ENCODE assay signal across 27 mouse cellular contexts in genomic region chr10:117005707-117006464, GRCm38 (mm10). TPM values are rescaled to one million over a fixed set of nuclear protein-coding genes. Genes with fewer than 3 reads are reported as not detected.
A peak's percentile ranks its signal among the peaks of the same experiment; 100 is the strongest.
DNase-seq lines count a peak whose midpoint lies in the region; ATAC-seq and TF ChIP-seq lines count a peak whose summit lies in the region.
"Had no signal": no experiment of that assay in that cellular context is flagged by ENCODE, and none has a peak within 500 bp of the region (broad histone marks: within the 10 kb centered on the region; RNA-seq: fewer than 3 reads in every experiment).

No protein-coding gene starts in this region.

- H3K4me2 ChIP-seq in heart, embryonic 12.5 days = no peak overlapping the region
- no peak overlapping the region for H3K4me2 ChIP-seq in kidney, postnatal 0 days (ENCODE audit: low read length)
- H3K4me2 ChIP-seq in intestine, embryonic 15.5 days (replicated peaks) = no peak overlapping the region
- H3K4me2 ChIP-seq: forebrain, embryonic 13.5 days; heart, embryonic 13.5 days; hindbrain, embryonic 15.5 days had no signal

- TF ChIP-seq CTCF in kidney, postnatal 0 days (IDR thresholded peaks at IDR 0.05; ENCODE audit: low read depth) = no peak
- TF ChIP-seq CTCF in olfactory bulb, adult 2 months (IDR thresholded peaks at IDR 0.05; ENCODE audit: insufficient read depth, low read depth, low read length) = no peak

- peak overlapping the region; percentile 45; the same call in 1 of the 2 replicates for H3K27ac ChIP-seq in heart, embryonic 12.5 days (ENCODE audit: poor library complexity, severe bottlenecking)
- no peak overlapping the region for H3K27ac ChIP-seq in kidney, postnatal 0 days
- H3K27ac ChIP-seq in intestine, embryonic 15.5 days = no peak overlapping the region
- 0 out of 2 replicates have a peak overlapping the region, but pooled peaks have one; percentile 7 for H3K27ac ChIP-seq in olfactory bulb, adult 2 months (ENCODE audit: insufficient read depth, low read depth, low read length)
- H3K27ac ChIP-seq: embryonic facial prominence, embryonic 10.5 days; forebrain, embryonic 13.5 days; heart, adult 2 months; heart, embryonic 13.5 days; hindbrain, embryonic 15.5 days had no signal

- no peak overlapping the region for H3K9ac ChIP-seq in heart, embryonic 12.5 days
- H3K9ac ChIP-seq in kidney, postnatal 0 days (ENCODE audit: low read depth, low read length) = no peak overlapping the region
- no peak overlapping the region for H3K9ac ChIP-seq in intestine, embryonic 15.5 days
- H3K9ac ChIP-seq: forebrain, embryonic 13.5 days; forebrain, postnatal 0 days; heart, embryonic 13.5 days; hindbrain, embryonic 15.5 days had no signal

- H3K4me3 ChIP-seq in heart, embryonic 12.5 days = no peak overlapping the region
- H3K4me3 ChIP-seq in kidney, postnatal 0 days (replicated peaks; ENCODE audit: low read depth, low read length) = no peak overlapping the region
- H3K4me3 ChIP-seq in intestine, embryonic 15.5 days (replicated peaks) = no peak overlapping the region
- H3K4me3 ChIP-seq in olfactory bulb, adult 2 months (ENCODE audit: insufficient read depth, low read depth, low read length) = no peak overlapping the region
- H3K4me3 ChIP-seq: embryonic facial prominence, embryonic 10.5 days; forebrain, embryonic 13.5 days; heart, adult 2 months; heart, embryonic 13.5 days; hindbrain, embryonic 15.5 days had no signal

- peaks cover 28% of the 10 kb centered on the region for H3K4me1 ChIP-seq in heart, embryonic 12.5 days (replicated peaks)
- no peaks in the 10 kb centered on the region for H3K4me1 ChIP-seq in kidney, postnatal 0 days (replicated peaks; ENCODE audit: insufficient read depth, low read length)
- no peaks in the 10 kb centered on the region for H3K4me1 ChIP-seq in intestine, embryonic 15.5 days (replicated peaks)
- H3K4me1 ChIP-seq in olfactory bulb, adult 2 months (ENCODE audit: control insufficient read depth, insufficient read depth, low read length) = peaks cover 10% of the 10 kb centered on the region
- H3K4me1 ChIP-seq: forebrain, embryonic 13.5 days; hindbrain, embryonic 15.5 days had no signal

- H3K9me3 ChIP-seq in heart, embryonic 12.5 days (replicated peaks) = no peaks in the 10 kb centered on the region
- no peaks in the 10 kb centered on the region for H3K9me3 ChIP-seq in kidney, postnatal 0 days (replicated peaks; ENCODE audit: low read length)
- H3K9me3 ChIP-seq in intestine, embryonic 15.5 days = no peaks in the 10 kb centered on the region
- H3K9me3 ChIP-seq: embryonic facial prominence, embryonic 10.5 days; forebrain, embryonic 13.5 days; heart, embryonic 13.5 days; hindbrain, embryonic 15.5 days had no signal

- H3K27me3 ChIP-seq in heart, embryonic 12.5 days (replicated peaks) = no peaks in the 10 kb centered on the region
- H3K27me3 ChIP-seq in kidney, postnatal 0 days (ENCODE audit: insufficient read depth, low read length) = no peaks in the 10 kb centered on the region
- no peaks in the 10 kb centered on the region for H3K27me3 ChIP-seq in intestine, embryonic 15.5 days (replicated peaks)
- H3K27me3 ChIP-seq: forebrain, embryonic 13.5 days; heart, embryonic 13.5 days; hindbrain, embryonic 15.5 days; Patski had no signal

- no peaks in the 10 kb centered on the region for H3K36me3 ChIP-seq in heart, embryonic 12.5 days
- H3K36me3 ChIP-seq in kidney, postnatal 0 days (ENCODE audit: insufficient read depth, low read length) = no peaks in the 10 kb centered on the region
- no peaks in the 10 kb centered on the region for H3K36me3 ChIP-seq in intestine, embryonic 15.5 days
- H3K36me3 ChIP-seq: embryonic facial prominence, embryonic 10.5 days; heart, embryonic 13.5 days; hindbrain, embryonic 15.5 days had no signal

- no peak for ATAC-seq in heart, embryonic 12.5 days (ENCODE audit: insufficient number of reproducible peaks, low FRiP score)
- no peak for ATAC-seq in kidney, postnatal 0 days (replicated peaks; ENCODE audit: low FRiP score, low read depth)
- ATAC-seq in intestine, embryonic 15.5 days = peak; percentile 72
- ATAC-seq: activated CD4-positive, CD25-positive, alpha-beta regulatory T cell, adult 4 months; forebrain, embryonic 13.5 days; forebrain, postnatal 0 days; Patski had no signal

- no peak for TF ChIP-seq POLR2A in olfactory bulb, adult 2 months (IDR thresholded peaks at IDR 0.05; ENCODE audit: insufficient read depth, low read depth, low read length)

- DNase-seq in heart, adult 18-20 months = no peak
- peak; percentile 52 for DNase-seq in kidney, postnatal 0 days (ENCODE audit: low spot score)
- DNase-seq in kidney, adult 18-20 months = no peak
- DNase-seq in heart, adult 11 months = no peak
- DNase-seq: adrenal gland, postnatal 14 days; cerebellum, adult 2 months; cerebellum, postnatal 10 days; forebrain, postnatal 0 days; gastrocnemius, postnatal 36 days; heart, adult 2 months; heart, postnatal 36 days had no signal

- WGBS in heart, embryonic 12.5 days = 61% methylated on average over 12 of the region's 12 CpGs
- 30% methylated on average over 12 of the region's 12 CpGs for WGBS in kidney, postnatal 0 days
- WGBS in intestine, embryonic 15.5 days = 52% methylated on average over 12 of the region's 12 CpGs
- 67% methylated on average over 12 of the region's 12 CpGs for WGBS in olfactory bulb, adult 2 months

RNA-seq across cellular contexts. Expression of gene Best3, which starts 19.8 kb away (rescaled TPM):
- 0.13 and 0.50 TPM in 2 replicates for polyA plus RNA-seq in heart, embryonic 12.5 days (2016; fragmentation: Nextera tagmentation; extraction: Ambion mirVana)
- total RNA-seq in heart, adult 18-20 months (2021) = 1 to 10 TPM; 6.0 to 7.6 TPM
- 0.11 and 0.22 TPM in 2 replicates for polyA plus RNA-seq in kidney, postnatal 0 days (2015; fragmentation: Nextera tagmentation; extraction: Ambion mirVana)
- polyA plus RNA-seq in intestine, embryonic 15.5 days (2015; fragmentation: Nextera tagmentation; extraction: Ambion mirVana) = not detected in 2 replicates
- polyA plus RNA-seq in olfactory bulb, adult 2 months (2012; ENCODE audit: insufficient read depth, insufficient read length, low replicate concordance, missing spikeins) = not detected in 2 replicates
- total RNA-seq: forebrain, postnatal 0 days; MEL had no signal
- polyA plus RNA-seq: activated CD4-positive, CD25-positive, alpha-beta regulatory T cell, adult 4 months; Patski had no signal

RNA-seq across cellular contexts. Expression of gene Gm10271, which starts 33.5 kb away (rescaled TPM):
- polyA plus RNA-seq in heart, embryonic 12.5 days (2016; fragmentation: Nextera tagmentation; extraction: Ambion mirVana) = not detected in 2 replicates
- not detected for total RNA-seq in heart, adult 18-20 months (2021)
- not detected in 2 replicates for polyA plus RNA-seq in kidney, postnatal 0 days (2015; fragmentation: Nextera tagmentation; extraction: Ambion mirVana)
- polyA plus RNA-seq in intestine, embryonic 15.5 days (2015; fragmentation: Nextera tagmentation; extraction: Ambion mirVana) = not detected in 2 replicates
- not detected in 2 replicates for polyA plus RNA-seq in olfactory bulb, adult 2 months (2012; ENCODE audit: insufficient read depth, insufficient read length, low replicate concordance, missing spikeins)
- total RNA-seq: adrenal gland, adult 18-20 months; adrenal gland, postnatal 14 days; forebrain, postnatal 0 days; gastrocnemius, adult 8-10 months; gastrocnemius, postnatal 36 days; heart, adult 2 months; heart, postnatal 36 days; MEL had no signal
- polyA plus RNA-seq: activated CD4-positive, CD25-positive, alpha-beta regulatory T cell, adult 4 months; C2C12; cerebellum, adult 2 months; embryonic facial prominence, embryonic 10.5 days; embryonic facial prominence, embryonic 14.5 days; forebrain, embryonic 13.5 days; forebrain, postnatal 0 days; heart, adult 2 months; heart, embryonic 13.5 days; heart, postnatal 0 days; hindbrain, embryonic 11.5 days; hindbrain, embryonic 15.5 days; Patski had no signal

RNA-seq across cellular contexts. Expression of gene Lrrc10, which starts 39.3 kb away (rescaled TPM):
- 52.9 and 57.4 TPM in 2 replicates for polyA plus RNA-seq in heart, embryonic 12.5 days (2016; fragmentation: Nextera tagmentation; extraction: Ambion mirVana)
- total RNA-seq in heart, adult 18-20 months (2021) = 100 to 1,000 TPM; 231 to 321 TPM
- not detected in 2 replicates for polyA plus RNA-seq in kidney, postnatal 0 days (2015; fragmentation: Nextera tagmentation; extraction: Ambion mirVana)
- polyA plus RNA-seq in intestine, embryonic 15.5 days (2015; fragmentation: Nextera tagmentation; extraction: Ambion mirVana) = not detected in 2 replicates
- polyA plus RNA-seq in olfactory bulb, adult 2 months (2012; ENCODE audit: insufficient read depth, insufficient read length, low replicate concordance, missing spikeins) = not detected in 2 replicates
- total RNA-seq: adrenal gland, adult 18-20 months; adrenal gland, postnatal 14 days; forebrain, postnatal 0 days; MEL had no signal
- polyA plus RNA-seq: activated CD4-positive, CD25-positive, alpha-beta regulatory T cell, adult 4 months; C2C12; cerebellum, adult 2 months; embryonic facial prominence, embryonic 10.5 days; embryonic facial prominence, embryonic 14.5 days; forebrain, embryonic 13.5 days; forebrain, postnatal 0 days; hindbrain, embryonic 15.5 days; Patski had no signal

RNA-seq across cellular contexts. Expression of gene Rab3ip, which starts 55.3 kb away (rescaled TPM):
- polyA plus RNA-seq in heart, embryonic 12.5 days (2016; fragmentation: Nextera tagmentation; extraction: Ambion mirVana) = 62.3 and 65.7 TPM in 2 replicates
- 10 to 100 TPM; 89.8 to 92.3 TPM for total RNA-seq in heart, adult 18-20 months (2021)
- polyA plus RNA-seq in kidney, postnatal 0 days (2015; fragmentation: Nextera tagmentation; extraction: Ambion mirVana) = 173 and 176 TPM in 2 replicates
- 33.1 and 34.3 TPM in 2 replicates for polyA plus RNA-seq in intestine, embryonic 15.5 days (2015; fragmentation: Nextera tagmentation; extraction: Ambion mirVana)
- polyA plus RNA-seq in olfactory bulb, adult 2 months (2012; ENCODE audit: insufficient read depth, insufficient read length, low replicate concordance, missing spikeins) = not detected in 2 replicates

RNA-seq across cellular contexts. Expression of gene Cct2, which starts 57.7 kb away (rescaled TPM):
- polyA plus RNA-seq in heart, embryonic 12.5 days (2016; fragmentation: Nextera tagmentation; extraction: Ambion mirVana) = 171 and 182 TPM in 2 replicates
- total RNA-seq in heart, adult 18-20 months (2021) = 100 to 1,000 TPM; 130 to 135 TPM
- polyA plus RNA-seq in kidney, postnatal 0 days (2015; fragmentation: Nextera tagmentation; extraction: Ambion mirVana) = 183 and 198 TPM in 2 replicates
- 238 and 258 TPM in 2 replicates for polyA plus RNA-seq in intestine, embryonic 15.5 days (2015; fragmentation: Nextera tagmentation; extraction: Ambion mirVana)
- polyA plus RNA-seq in olfactory bulb, adult 2 months (2012; ENCODE audit: insufficient read depth, insufficient read length, low replicate concordance, missing spikeins) = not detected in 2 replicates

Comparison
In these comparisons a context has a peak if more than half of its experiments do, and no peak if none do; other contexts are left out.
1. H3K27ac ChIP-seq: peak in heart, embryonic 12.5 days (single experiment) and olfactory bulb, adult 2 months (single experiment); none in kidney, postnatal 0 days (single experiment) and intestine, embryonic 15.5 days (single experiment).
2. RNA of gene Lrrc10, which starts 39.3 kb away (polyA plus RNA-seq): 52.9 to 57.4 TPM in heart, embryonic 12.5 days; not detected in kidney, postnatal 0 days, not detected in intestine, embryonic 15.5 days and not detected in olfactory bulb, adult 2 months; every median in the first group is over 10 times any median in the second.